Mouse (Mus musculus): ENCODE data around the gene Pmvk.

DNA sequence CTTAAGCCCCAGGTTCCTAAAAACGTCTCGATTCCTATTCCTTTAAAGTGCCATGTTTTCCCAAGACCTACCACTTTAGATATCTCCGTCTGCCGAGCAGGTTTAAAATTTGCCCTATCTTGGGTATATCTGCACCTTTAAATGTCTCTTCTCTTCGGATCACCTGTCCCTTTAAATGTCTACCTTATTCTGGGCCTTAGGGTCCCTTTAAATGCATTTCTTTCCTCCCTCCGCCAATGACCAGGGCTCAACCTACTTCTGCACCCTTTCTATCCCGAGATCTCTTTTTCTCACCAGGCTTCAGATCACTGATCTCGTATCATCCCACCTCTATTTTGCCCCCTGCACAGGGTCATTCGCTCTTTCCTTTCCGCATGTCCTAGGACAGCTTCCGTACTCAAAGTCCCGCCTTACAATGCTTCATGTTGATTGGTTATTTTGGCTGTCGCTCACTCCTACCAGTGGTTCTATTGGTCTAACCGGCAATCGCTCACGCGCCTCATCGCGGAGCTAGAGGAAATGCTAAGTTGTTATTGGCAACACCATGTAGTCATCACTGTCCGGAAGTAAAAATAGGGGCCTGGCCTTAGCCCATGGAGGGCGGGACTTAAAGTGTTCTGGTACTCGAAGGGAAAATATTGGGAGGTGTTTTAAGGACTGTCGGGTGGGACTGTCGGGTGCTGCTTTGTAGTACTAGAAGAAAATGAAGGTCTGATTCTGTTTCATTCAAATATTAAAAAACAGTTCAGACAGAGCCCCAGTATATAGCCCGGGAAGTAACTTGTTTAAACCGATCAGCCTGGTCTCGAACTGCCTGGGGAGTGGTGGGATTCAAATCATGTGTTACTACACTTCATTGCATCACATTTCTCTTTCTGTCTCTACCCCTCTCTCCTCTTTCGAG, 42.6 kb upstream of the Pmvk start, which contains the start of gene Flad1:
- TF ChIP-seq CTCF (IDR thresholded peaks at IDR 0.05; ENCODE audit: low read depth) (no peak), EP300 (optimal IDR thresholded peaks at IDR 0.05) (peak; percentile 87)
